In genomic region chr5:25041307-25041706, GRCm38 (mm10) we compare ENCODE assay signal across 9 mouse cellular contexts. TPM values are rescaled to one million over a fixed set of nuclear protein-coding genes. Genes with fewer than 3 reads are reported as not detected.
DNase-seq lines count a peak whose midpoint lies in the region; ATAC-seq and TF ChIP-seq lines count a peak whose summit lies in the region.
"Had no signal": no experiment of that assay in that cellular context is flagged by ENCODE, and none has a peak within 500 bp of the region (broad histone marks: within the 10 kb centered on the region; RNA-seq: fewer than 3 reads in every experiment).

No protein-coding gene starts in this region.

- peak; percentile 45 for TF ChIP-seq RAD21 in MEL (IDR thresholded peaks at IDR 0.05; ENCODE audit: low read depth, low read length)

- TF ChIP-seq CTCF in MEL (IDR thresholded peaks at IDR 0.05 in 2 of 3, conservative IDR thresholded peaks at IDR 0.05 in 1 of 3; ENCODE audit: control insufficient read depth in 1 of 3, insufficient read depth in 1 of 3, low read depth in 2 of 3, low read length in 3 of 3, poor library complexity in 1 of 3, severe bottlenecking in 1 of 3), result peak; percentile 77 to 87 (median 81)
- peak; percentile 63 for TF ChIP-seq CTCF in liver, embryonic 14.5 days (IDR thresholded peaks at IDR 0.05; ENCODE audit: low read depth)

- no peak overlapping the region for H3K4me3 ChIP-seq in kidney, embryonic 15.5 days (replicated peaks)
- peak overlapping the region in 1 of 2 experiments; percentile 33; a peak in 2 of 4 replicates for H3K4me3 ChIP-seq in MEL (ENCODE audit: control insufficient read depth in 1 of 2, insufficient read depth in 1 of 2, low read depth in 2 of 2, low read length in 2 of 2)
- no peak overlapping the region for H3K4me3 ChIP-seq in liver, embryonic 14.5 days (ENCODE audit: insufficient read depth in 1 of 2, low read depth in 2 of 2, low read length in 2 of 2)

- no peak overlapping the region for H3K4me2 ChIP-seq in kidney, embryonic 15.5 days
- H3K4me2 ChIP-seq in liver, embryonic 14.5 days (ENCODE audit: low read depth), result no peak overlapping the region

- 0 out of 2 replicates have a peak, but pooled peaks cover 8% of the 10 kb centered on the region for H3K4me1 ChIP-seq in kidney, embryonic 15.5 days
- H3K4me1 ChIP-seq in MEL (ENCODE audit: control insufficient read depth in 1 of 2, insufficient read depth in 2 of 2, low read length in 2 of 2), result peaks cover 15 to 34% of the 10 kb centered on the region in 2 experiments
- no peaks in the 10 kb centered on the region for H3K4me1 ChIP-seq in liver, embryonic 14.5 days (replicated peaks; ENCODE audit: control insufficient read depth in 2 of 2, insufficient read depth in 2 of 2, low read length in 1 of 2)

- ATAC-seq in kidney, embryonic 15.5 days (replicated peaks; ENCODE audit: low FRiP score), result no peak
- no peak for ATAC-seq in liver, embryonic 14.5 days (ENCODE audit: insufficient read depth)
- no peak for ATAC-seq in erythroid progenitor cell, adult 5-6 weeks (replicated peaks; ENCODE audit: low FRiP score, poor library complexity, severe bottlenecking)
- ATAC-seq: forebrain, embryonic 16.5 days had no signal

- H3K9ac ChIP-seq in kidney, embryonic 15.5 days, result no peak overlapping the region
- H3K9ac ChIP-seq in MEL (ENCODE audit: control insufficient read depth, low read depth, low read length, poor library complexity, severe bottlenecking), result peak overlapping the region; percentile 44
- H3K9ac ChIP-seq in liver, embryonic 14.5 days (replicated peaks), result no peak overlapping the region

- TF ChIP-seq POLR2A in MEL (IDR thresholded peaks at IDR 0.05; ENCODE audit: control insufficient read depth in 1 of 2, insufficient read depth in 1 of 2, low read depth in 1 of 2, low read length in 2 of 2, poor library complexity in 1 of 2), result no peak

- H3K27me3 ChIP-seq in kidney, embryonic 15.5 days, result no peaks in the 10 kb centered on the region
- no peaks in the 10 kb centered on the region for H3K27me3 ChIP-seq in MEL (ENCODE audit: control insufficient read depth in 1 of 2, insufficient read depth in 2 of 2, low read length in 2 of 2)
- no peaks in the 10 kb centered on the region for H3K27me3 ChIP-seq in liver, embryonic 14.5 days (ENCODE audit: control insufficient read depth, insufficient read depth, low read length)

- peak; percentile 27 for DNase-seq in kidney, adult 18-20 months
- DNase-seq in 416B (ENCODE audit: low read depth), result peak; percentile 15
- DNase-seq in MEL (ENCODE audit: low read depth, low spot score), result peak; percentile 82
- DNase-seq in liver, embryonic 14.5 days (ENCODE audit: low read depth in 3 of 3, low spot score in 3 of 3), result no peak
- no peak for DNase-seq in spleen, postnatal 36 days (ENCODE audit: low spot score in 2 of 2)
- no peak for DNase-seq in retina, postnatal 1 day

- H3K27ac ChIP-seq in kidney, embryonic 15.5 days, result no peak overlapping the region
- peak overlapping the region; percentile 53 for H3K27ac ChIP-seq in MEL (ENCODE audit: control insufficient read depth, low read depth, low read length)
- H3K27ac ChIP-seq in liver, embryonic 14.5 days, result no peak overlapping the region

- H3K79me2 ChIP-seq in MEL (ENCODE audit: control insufficient read depth, insufficient read depth, low read length, poor library complexity), result no peaks in the 10 kb centered on the region

- H3K9me3 ChIP-seq in kidney, embryonic 15.5 days (replicated peaks), result no peaks in the 10 kb centered on the region
- no peaks in the 10 kb centered on the region for H3K9me3 ChIP-seq in MEL (replicated peaks; ENCODE audit: insufficient read depth, low read length)
- H3K9me3 ChIP-seq in liver, embryonic 14.5 days (ENCODE audit: control insufficient read depth, low read length), result no peaks in the 10 kb centered on the region

- no peaks in the 10 kb centered on the region for H3K36me3 ChIP-seq in kidney, embryonic 15.5 days
- peaks cover 0 to 25% of the 10 kb centered on the region in 2 experiments; a peak in 2 of 4 replicates for H3K36me3 ChIP-seq in MEL (ENCODE audit: control insufficient read depth in 1 of 2, insufficient read depth in 2 of 2, low read length in 2 of 2)
- H3K36me3 ChIP-seq in liver, embryonic 14.5 days (replicated peaks; ENCODE audit: control insufficient read depth, insufficient read depth, low read depth), result no peaks in the 10 kb centered on the region

- no peak; a peak in 1 of 4 replicates for TF ChIP-seq EP300 in MEL (IDR thresholded peaks at IDR 0.05; ENCODE audit: low read depth in 1 of 2, low read length in 2 of 2)
- TF ChIP-seq EP300 in liver, embryonic 14.5 days (IDR thresholded peaks at IDR 0.05; ENCODE audit: low read depth), result no peak

- 42% methylated on average over 5 of the region's 5 CpGs for WGBS in kidney, embryonic 15.5 days
- WGBS in liver, embryonic 14.5 days (ENCODE audit: insufficient replicate concordance), result 24% methylated on average over 5 of the region's 5 CpGs

TF ChIP-seq in MEL, 35 proteins besides CTCF, POLR2A, EP300 and RAD21:
- no peak for TF ChIP-seq TAL1 (IDR thresholded peaks at IDR 0.05; ENCODE audit: low read length)
- TF ChIP-seq ZNF384 (IDR thresholded peaks at IDR 0.05; ENCODE audit: low read depth, low read length), result no peak
- TF ChIP-seq SMC3 (IDR thresholded peaks at IDR 0.05; ENCODE audit: low read depth, low read length), result peak; percentile 42; the same call in 1 of the 2 replicates
- TF ChIP-seq MXI1 (IDR thresholded peaks at IDR 0.05; ENCODE audit: low read depth, low read length), result no peak; the same call in 1 of the 2 replicates
- no peak for TF ChIP-seq USF2 (IDR thresholded peaks at IDR 0.05; ENCODE audit: borderline replicate concordance in 1 of 2, insufficient read depth in 1 of 2, low read depth in 1 of 2, low read length in 2 of 2)
- no peak for TF ChIP-seq HCFC1 (IDR thresholded peaks at IDR 0.05; ENCODE audit: low read depth, low read length)
- TF ChIP-seq MAFK (IDR thresholded peaks at IDR 0.05; ENCODE audit: borderline replicate concordance, low read depth, low read length), result no peak
- no peak for TF ChIP-seq JUND (IDR thresholded peaks at IDR 0.05; ENCODE audit: low read depth, low read length)
- no peak for TF ChIP-seq TCF12 (IDR thresholded peaks at IDR 0.05; ENCODE audit: low read depth, low read length)
- no peak for TF ChIP-seq UBTF (IDR thresholded peaks at IDR 0.05; ENCODE audit: borderline replicate concordance, insufficient read depth, low read depth, low read length)
- no peak for TF ChIP-seq GATA1 (IDR thresholded peaks at IDR 0.05; ENCODE audit: low read depth, low read length)
- peak; percentile 64; the same call in 1 of the 2 replicates for TF ChIP-seq MAZ (IDR thresholded peaks at IDR 0.05; ENCODE audit: low read depth, low read length)
- no peak for TF ChIP-seq MYB (IDR thresholded peaks at IDR 0.05; ENCODE audit: low read depth, low read length)
- no peak for TF ChIP-seq USF1 (IDR thresholded peaks at IDR 0.05; ENCODE audit: low read depth, low read length)
- TF ChIP-seq NRF1 (IDR thresholded peaks at IDR 0.05; ENCODE audit: insufficient read depth, low read depth, low read length, poor library complexity, severe bottlenecking), result no peak
- no peak for TF ChIP-seq ETS1 (IDR thresholded peaks at IDR 0.05; ENCODE audit: low read depth, low read length)
- peak; percentile 18; the same call in 1 of the 2 replicates for TF ChIP-seq SIN3A (IDR thresholded peaks at IDR 0.05; ENCODE audit: low read length)
- TF ChIP-seq RCOR1 (IDR thresholded peaks at IDR 0.05; ENCODE audit: low read depth, low read length), result 0 out of 2 replicates have a peak, but pooled peaks have one; percentile 16

RNA-seq across cellular contexts. Expression of gene Prkag2, which starts 59.1 kb away (rescaled TPM):
- 38.2 and 40.3 TPM in 2 replicates for polyA plus RNA-seq in kidney, embryonic 15.5 days (2015; fragmentation: Nextera tagmentation; extraction: Ambion mirVana)
- 7.7 and 8.0 TPM in 2 replicates for total RNA-seq in MEL (2012; rRNA removed)
- 10 to 100 TPM in 1 of 2 experiments, not detected in 1; 27.9 TPM for polyA plus RNA-seq in MEL (2012; ENCODE audit: insufficient read depth in 1 of 2, insufficient read length in 2 of 2, low read depth in 1 of 2, low replicate concordance in 2 of 2, missing spikeins in 1 of 2)
- 3.2 and 4.0 TPM in 2 replicates for polyA plus RNA-seq in liver, embryonic 14.5 days (2012; rRNA removed)
- 2.7 and 3.1 TPM in 2 replicates for polyA plus RNA-seq in liver, embryonic 14.5 days (2014; fragmentation: Nextera tagmentation; extraction: Ambion mirVana)
- 2.5 and 7.5 TPM in 2 replicates for total RNA-seq in erythroid progenitor cell, adult 5-6 weeks (2015; ENCODE audit: low replicate concordance)
- 1.7 and 5.9 TPM in 2 replicates for total RNA-seq in erythroid progenitor cell, adult 5-6 weeks (2017; ENCODE audit: low replicate concordance)

Comparison
In these comparisons a context has a peak if more than half of its experiments do, and no peak if none do; other contexts are left out.
1. DNase-seq: peak in kidney, adult 18-20 months (single experiment), 416B (single experiment) and MEL (single experiment); none in liver, embryonic 14.5 days (0 of 3), spleen, postnatal 36 days (0 of 2) and retina, postnatal 1 day (single experiment).